In the genomic region with DNA sequence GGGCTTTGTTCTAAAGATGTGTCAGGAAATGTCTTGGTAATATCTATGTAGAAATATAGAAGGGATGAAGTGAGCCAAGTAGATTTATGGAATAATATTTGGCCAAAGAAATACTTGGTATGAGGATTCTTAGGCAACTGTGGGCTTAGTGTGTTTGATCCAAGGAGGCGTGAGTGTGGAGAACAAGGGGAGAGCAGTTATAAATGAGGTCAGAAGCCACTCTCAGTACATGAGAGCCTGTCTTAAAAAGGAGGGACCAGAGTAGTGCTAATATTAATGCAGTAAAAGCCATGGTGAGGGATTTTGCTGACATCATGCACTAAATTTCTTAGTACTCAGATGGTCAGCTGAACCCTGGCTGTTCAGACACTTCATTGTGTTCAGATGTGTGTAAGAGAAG, we compare ENCODE assay signal across 43 mouse cellular contexts. TPM values are rescaled to one million over a fixed set of nuclear protein-coding genes. Genes with fewer than 3 reads are reported as not detected.
"Had no signal": no experiment of that assay in that cellular context is flagged by ENCODE, and none has a peak within 500 bp of the region (broad histone marks: within the 10 kb centered on the region; RNA-seq: fewer than 3 reads in every experiment).

No protein-coding gene starts in this region.

- H3K4me1 ChIP-seq: heart, embryonic 12.5 days; heart, embryonic 13.5 days; heart, embryonic 15.5 days; hindbrain, embryonic 10.5 days; hindbrain, embryonic 12.5 days; hindbrain, embryonic 13.5 days; hindbrain, embryonic 15.5 days; intestine, embryonic 15.5 days; kidney, embryonic 15.5 days had no signal

- H3K27me3 ChIP-seq: heart, embryonic 12.5 days; heart, embryonic 13.5 days; heart, embryonic 15.5 days; hindbrain, embryonic 12.5 days; hindbrain, embryonic 13.5 days; hindbrain, embryonic 15.5 days; intestine, embryonic 15.5 days; kidney, embryonic 15.5 days had no signal

- H3K9me3 ChIP-seq: heart, embryonic 12.5 days; heart, embryonic 13.5 days; heart, embryonic 15.5 days; hindbrain, embryonic 10.5 days; hindbrain, embryonic 12.5 days; hindbrain, embryonic 13.5 days; hindbrain, embryonic 15.5 days; intestine, embryonic 15.5 days; kidney, embryonic 15.5 days had no signal

- DNase-seq: heart, adult 2 months; heart, postnatal 10 days; heart, postnatal 14 days; heart, postnatal 36 days; heart, postnatal 4 days; kidney, adult 11 months; kidney, adult 18-20 months; kidney, adult 2 months; kidney, adult 8-10 months; kidney, adult 9 months; kidney, postnatal 10 days; kidney, postnatal 14 days; kidney, postnatal 25 days; kidney, postnatal 36 days; kidney, postnatal 4 days; layer of hippocampus, adult 9-11 months; layer of hippocampus, postnatal 36 days had no signal

- H3K4me3 ChIP-seq: heart, adult 2 months; heart, embryonic 12.5 days; heart, embryonic 13.5 days; heart, embryonic 15.5 days; hindbrain, embryonic 10.5 days; hindbrain, embryonic 12.5 days; hindbrain, embryonic 13.5 days; hindbrain, embryonic 15.5 days; intestine, embryonic 15.5 days; kidney, embryonic 15.5 days; layer of hippocampus, adult 2 months had no signal

- H3K9ac ChIP-seq: heart, embryonic 12.5 days; heart, embryonic 13.5 days; heart, embryonic 15.5 days; hindbrain, embryonic 12.5 days; hindbrain, embryonic 13.5 days; hindbrain, embryonic 14.5 days; hindbrain, embryonic 15.5 days; intestine, embryonic 15.5 days; kidney, embryonic 15.5 days had no signal

- H3K4me2 ChIP-seq: heart, embryonic 11.5 days; heart, embryonic 12.5 days; heart, embryonic 13.5 days; heart, embryonic 15.5 days; hindbrain, embryonic 12.5 days; hindbrain, embryonic 13.5 days; hindbrain, embryonic 14.5 days; hindbrain, embryonic 15.5 days; intestine, embryonic 15.5 days; kidney, embryonic 15.5 days had no signal

- ATAC-seq: hindbrain, embryonic 16.5 days; hindbrain, postnatal 0 days; inflammation-experienced regulatory T-cells, adult 6 months; intestine, embryonic 15.5 days; intestine, embryonic 16.5 days; intestine, postnatal 0 days had no signal

- H3K27ac ChIP-seq: heart, adult 2 months; heart, embryonic 13.5 days; heart, embryonic 15.5 days; hindbrain, embryonic 10.5 days; hindbrain, embryonic 12.5 days; hindbrain, embryonic 13.5 days; hindbrain, embryonic 14.5 days; hindbrain, embryonic 15.5 days; hindbrain, postnatal 0 days; intestine, embryonic 15.5 days; kidney, embryonic 15.5 days; kidney, postnatal 0 days; layer of hippocampus, adult 2 months had no signal

RNA-seq across cellular contexts. Expression of a gene that starts 7.2 kb away (rescaled TPM):
- polyA plus RNA-seq: heart, embryonic 11.5 days; heart, embryonic 12.5 days; heart, embryonic 13.5 days; heart, embryonic 14.5 days; heart, embryonic 16.5 days; hindbrain, embryonic 10.5 days; hindbrain, embryonic 11.5 days; hindbrain, embryonic 12.5 days; hindbrain, embryonic 13.5 days; hindbrain, embryonic 14.5 days; hindbrain, embryonic 15.5 days; hindbrain, embryonic 16.5 days; hindbrain, postnatal 0 days; intestine, embryonic 14.5 days; intestine, embryonic 16.5 days; intestine, postnatal 0 days; kidney, embryonic 14.5 days; kidney, embryonic 15.5 days; kidney, embryonic 16.5 days; kidney, postnatal 0 days; large intestine, adult 2 months had no signal

RNA-seq across cellular contexts. Expression of a gene that starts 10.0 kb away (rescaled TPM):
- polyA plus RNA-seq: heart, adult 2 months; heart, embryonic 11.5 days; heart, embryonic 12.5 days; heart, embryonic 13.5 days; heart, embryonic 14.5 days; heart, embryonic 15.5 days; heart, embryonic 16.5 days; heart, postnatal 0 days; hindbrain, embryonic 10.5 days; hindbrain, embryonic 11.5 days; hindbrain, embryonic 12.5 days; hindbrain, embryonic 13.5 days; hindbrain, embryonic 14.5 days; hindbrain, embryonic 15.5 days; hindbrain, embryonic 16.5 days; hindbrain, postnatal 0 days; inflammation-experienced regulatory T-cells, adult 6 months; intestine, embryonic 14.5 days; intestine, embryonic 15.5 days; intestine, embryonic 16.5 days; intestine, postnatal 0 days; kidney, adult 2 months; kidney, embryonic 14.5 days; kidney, embryonic 15.5 days; kidney, embryonic 16.5 days; kidney, postnatal 0 days; large intestine, adult 2 months had no signal

RNA-seq across cellular contexts. Expression of a gene that starts 11.3 kb away (rescaled TPM):
- polyA plus RNA-seq: inflammation-experienced regulatory T-cells, adult 6 months had no signal

RNA-seq across cellular contexts. Expression of a gene that starts 30.2 kb away (rescaled TPM):
- polyA plus RNA-seq: heart, adult 2 months; kidney, adult 2 months; large intestine, adult 2 months had no signal
